Mouse (Mus musculus): Measurements from ENCODE around the gene Pls3.
A peak's percentile ranks its signal among the peaks of the same experiment; 100 is the strongest.
"Not testable (repeated sequence)": the region's sequence is repeated elsewhere in the genome, so short reads cannot be mapped to it uniquely, and the experiment has no call there.

The Pls3 gene

GRCm38 (mm10) chrX:75777461-75777860 is 97.5 kb downstream of the Pls3 start:
- no peak for DNase-seq (ENCODE audit: low spot score)

- DNase-seq (ENCODE audit: low spot score): no peak
Measured at GRCm38 (mm10) chrX:75764794-75765328, 110.1 kb downstream of the Pls3 start.

GRCm38 (mm10) chrX:75764135-75764793 is 110.7 kb downstream of the Pls3 start:
- DNase-seq (ENCODE audit: low spot score): peak; percentile 77

GRCm38 (mm10) chrX:75759461-75759860 is 115.5 kb downstream of the Pls3 start:
- DNase-seq (ENCODE audit: low spot score): not testable (repeated sequence)

- not testable (repeated sequence) for DNase-seq (ENCODE audit: low spot score)
Measured at GRCm38 (mm10) chrX:75759036-75759435, 115.9 kb downstream of the Pls3 start.

GRCm38 (mm10) chrX:75757966-75758365 is 117.0 kb downstream of the Pls3 start:
- DNase-seq (ENCODE audit: low spot score): not testable (repeated sequence)

- not testable (repeated sequence) for DNase-seq (ENCODE audit: low spot score)
Measured at GRCm38 (mm10) chrX:75754531-75754930, 120.5 kb downstream of the Pls3 start.

GRCm38 (mm10) chrX:75750126-75750725 is 124.8 kb downstream of the Pls3 start:
- DNase-seq (ENCODE audit: low spot score): not testable (repeated sequence)

- DNase-seq (ENCODE audit: low spot score): not testable (repeated sequence)
Measured at GRCm38 (mm10) chrX:75749312-75749711, 125.7 kb downstream of the Pls3 start.

- not testable (repeated sequence) for DNase-seq (ENCODE audit: low spot score)
Measured at GRCm38 (mm10) chrX:75744466-75744865, 130.5 kb downstream of the Pls3 start.

- DNase-seq (ENCODE audit: low spot score): not testable (repeated sequence)
Measured at GRCm38 (mm10) chrX:75739464-75739863, 135.5 kb downstream of the Pls3 start.

Measured in adipocyte (in vitro differentiated cells).